Mouse (Mus musculus) frontal cortex, postnatal 25 days (tissue): ENCODE measurements around the gene Cdc42se1.
"Not testable (repeated sequence)": the region's sequence is repeated elsewhere in the genome, so short reads cannot be mapped to it uniquely, and the experiment has no call there.

Experiments
- DNase-seq, 2 experiments: peaks; one replicate each; pipeline ENCODE4 v3.0.0; 2022; ENCODE audit warnings: low spot score in 2 of 2

Cdc42se1 gene

DNA sequence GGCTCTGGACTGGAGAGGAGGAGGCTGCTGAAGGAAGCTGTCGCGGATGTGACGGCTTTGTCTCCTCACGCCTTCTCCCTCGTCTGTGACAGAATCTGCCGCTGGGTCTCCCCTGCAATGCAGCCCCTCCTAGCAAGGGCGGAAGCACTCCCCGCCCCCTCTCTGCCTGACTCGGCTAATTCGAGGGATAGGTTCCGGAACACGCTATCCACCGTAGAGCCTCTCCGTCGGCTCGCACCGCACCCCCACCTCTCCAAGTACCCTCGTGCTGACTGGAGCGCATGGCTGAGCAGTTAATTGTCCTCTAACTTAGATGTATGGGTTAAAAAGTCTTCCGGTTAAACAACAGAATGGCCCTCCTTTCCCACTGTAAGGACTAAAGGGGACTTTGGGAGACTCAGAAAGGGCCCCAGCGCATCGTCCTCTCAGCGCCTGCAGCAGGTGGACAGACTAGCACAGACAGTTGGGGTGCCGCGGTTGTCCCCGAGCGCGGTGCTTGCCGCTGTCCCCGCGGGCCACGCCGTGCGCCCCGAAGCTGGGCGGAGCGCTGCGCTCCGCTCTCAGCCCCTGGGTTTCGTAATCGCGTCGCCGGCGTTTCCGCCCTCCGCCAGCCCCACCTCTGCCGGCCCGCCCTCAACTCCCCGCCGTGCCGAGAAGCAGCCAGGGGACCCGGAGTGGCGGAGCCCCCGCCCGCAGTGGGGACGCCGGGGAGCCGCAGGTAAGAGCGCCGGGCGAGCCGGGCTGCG, at the start of gene Cdc42se1:
Gene Cdc42se1, plus strand, starts transcription at position 585 of the 746 bp plus-strand sequence.
- DNase-seq: peak; percentile 70 to 82

DNA sequence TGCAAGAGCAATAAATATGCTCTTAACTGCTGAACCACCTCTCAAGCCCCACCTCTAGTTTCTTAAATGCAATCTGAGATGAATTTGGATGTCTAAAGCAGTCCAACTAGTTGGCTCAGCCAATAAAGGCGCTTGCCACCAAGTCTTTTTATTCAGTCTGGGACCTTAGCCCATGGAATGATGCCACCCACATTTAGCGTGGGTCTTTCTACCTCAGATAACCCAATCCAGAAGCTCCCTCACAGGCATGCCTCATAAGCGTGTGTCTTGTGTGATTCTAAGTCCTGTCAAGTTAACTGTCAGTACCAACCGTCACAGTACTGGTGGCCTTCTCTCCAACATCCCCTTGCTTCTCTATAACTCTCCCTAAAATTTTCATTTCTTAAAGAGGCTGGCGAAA, 49.6 kb upstream of the Cdc42se1 start:
- DNase-seq: no peak

DNA sequence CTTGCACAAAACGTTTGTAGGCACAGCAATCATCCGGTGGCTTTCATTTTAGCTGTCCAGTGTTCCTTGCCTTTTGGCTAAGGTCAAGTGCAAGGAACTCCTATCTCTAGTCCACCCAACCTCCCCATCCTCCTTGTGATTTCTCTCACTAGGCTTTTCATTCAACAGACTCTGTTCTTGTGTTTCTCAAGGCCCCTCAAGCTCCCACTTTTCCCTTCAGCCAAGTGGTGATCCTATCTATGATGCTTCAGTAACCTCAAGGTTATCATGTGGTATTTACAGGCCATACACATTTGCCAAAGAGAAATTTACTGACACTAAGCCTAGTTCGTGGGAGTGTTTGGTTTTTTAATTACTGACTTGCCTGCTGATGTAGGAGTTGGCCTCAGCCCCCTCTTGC, 48.6 kb upstream of the Cdc42se1 start:
- no peak for DNase-seq

DNA sequence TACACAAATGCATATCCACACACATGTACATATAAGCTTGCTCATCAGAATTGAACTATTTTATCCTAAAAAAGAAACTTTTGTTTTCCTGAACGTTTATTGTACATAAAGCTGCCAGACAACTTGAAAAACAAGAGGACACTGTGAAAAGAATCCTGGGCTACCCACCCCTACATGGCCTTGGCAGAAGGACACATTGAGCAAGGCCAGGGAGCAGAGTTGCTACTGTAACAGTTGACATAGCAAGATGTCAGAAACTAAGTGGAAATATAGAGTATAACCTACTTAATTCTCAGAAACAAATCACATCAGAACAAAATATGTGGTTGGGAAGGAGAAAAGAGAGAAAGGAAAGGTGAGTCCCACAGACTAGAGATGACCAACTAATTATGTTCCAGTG, 46.7 kb upstream of the Cdc42se1 start:
- no peak for DNase-seq

DNA sequence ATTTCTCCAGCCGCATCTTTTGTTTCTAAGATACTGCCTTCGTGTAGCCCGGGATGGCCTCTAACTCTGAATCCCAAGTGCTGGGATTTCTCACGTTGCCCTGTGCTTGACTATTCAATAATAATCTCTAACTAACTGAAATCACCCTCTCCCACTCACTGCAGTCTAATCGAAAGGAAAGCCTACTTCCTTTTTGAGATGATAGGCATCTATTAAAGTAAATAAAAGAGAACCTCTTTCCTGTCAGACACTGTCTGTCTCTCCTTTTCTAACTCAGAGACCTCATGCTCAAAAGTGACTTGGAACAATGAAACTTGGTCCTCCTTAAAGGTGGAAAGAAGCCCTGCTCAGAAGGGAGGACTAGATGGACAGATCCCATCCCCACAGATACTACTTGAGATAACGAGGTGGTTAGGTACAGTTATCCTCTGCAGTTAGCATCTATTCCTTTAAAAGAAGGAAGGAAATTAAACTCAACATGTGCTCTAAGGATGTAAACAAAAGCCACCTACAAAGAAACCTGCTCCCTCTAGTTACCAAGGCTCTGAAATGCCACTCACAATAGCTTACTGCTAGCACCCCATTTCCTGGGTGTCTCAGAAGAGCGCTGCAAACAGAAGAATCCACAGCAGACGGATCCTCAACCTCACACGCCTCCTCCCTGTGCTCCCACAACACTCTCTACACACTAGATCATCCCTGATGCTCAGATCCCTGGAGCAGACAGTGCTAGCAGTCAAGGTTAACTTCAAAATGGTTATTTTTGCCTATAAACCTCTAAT, 43.5 kb upstream of the Cdc42se1 start:
- DNase-seq: no peak

DNA sequence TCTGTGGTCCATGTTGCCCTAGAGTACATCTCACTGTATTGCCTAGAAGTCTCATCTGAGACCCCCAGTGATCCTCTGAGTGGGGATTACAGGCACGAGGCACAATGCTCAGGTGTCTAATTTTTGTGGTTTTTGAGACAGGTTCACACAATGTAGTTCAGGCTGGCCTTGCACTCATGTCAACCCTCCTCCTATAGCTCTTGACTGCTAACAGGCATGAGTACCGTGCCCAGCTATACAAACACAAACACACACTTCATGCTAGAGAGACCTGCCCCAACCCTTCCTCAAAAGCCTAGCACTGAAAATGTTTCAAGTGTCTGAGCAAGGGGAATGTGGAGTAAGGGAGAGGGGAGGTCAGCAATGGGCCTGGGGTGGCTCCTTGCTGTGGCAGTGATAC, 42.4 kb upstream of the Cdc42se1 start:
- DNase-seq: no peak

DNA sequence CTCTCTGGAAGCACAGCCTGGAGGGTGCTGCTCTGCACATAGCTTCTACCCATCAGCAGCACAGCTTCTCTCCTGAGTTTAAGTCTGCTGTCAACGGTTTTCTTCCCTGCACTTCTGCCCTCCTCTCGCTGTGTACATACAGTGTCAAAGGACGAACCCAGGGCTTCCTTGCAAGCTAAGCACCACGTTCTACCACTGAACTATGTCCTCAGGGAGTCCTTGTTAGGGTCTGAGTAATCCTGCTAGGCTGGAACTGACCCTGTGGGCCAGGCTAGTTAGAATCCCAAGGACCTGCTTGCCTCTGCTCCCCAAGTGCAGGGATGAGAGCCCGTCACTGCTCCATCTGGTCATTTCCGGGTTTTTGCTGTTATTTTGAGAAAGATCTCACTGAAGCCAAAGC, 41.6 kb upstream of the Cdc42se1 start:
- DNase-seq: no peak

DNA sequence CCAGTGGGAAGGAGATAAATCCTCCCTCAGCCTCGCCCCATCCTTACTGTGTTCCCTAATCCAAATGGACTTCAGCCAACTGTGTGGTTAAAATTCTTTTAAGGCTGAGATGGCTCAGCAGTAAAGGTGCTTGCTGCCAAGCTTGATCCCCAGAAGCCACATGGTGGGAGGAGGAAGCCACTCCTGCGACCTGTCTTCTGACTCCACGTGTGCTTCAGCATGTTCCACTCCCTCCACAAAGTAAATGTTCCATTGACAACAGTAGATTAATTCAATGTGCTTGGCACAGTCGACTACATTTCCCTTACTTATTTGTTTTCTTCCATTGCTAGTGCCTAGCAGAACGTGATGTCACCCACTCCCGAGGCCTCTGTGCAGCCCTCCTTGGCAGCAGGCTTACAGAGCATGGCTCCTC, 33.8 kb upstream of the Cdc42se1 start:
- DNase-seq: no peak

DNA sequence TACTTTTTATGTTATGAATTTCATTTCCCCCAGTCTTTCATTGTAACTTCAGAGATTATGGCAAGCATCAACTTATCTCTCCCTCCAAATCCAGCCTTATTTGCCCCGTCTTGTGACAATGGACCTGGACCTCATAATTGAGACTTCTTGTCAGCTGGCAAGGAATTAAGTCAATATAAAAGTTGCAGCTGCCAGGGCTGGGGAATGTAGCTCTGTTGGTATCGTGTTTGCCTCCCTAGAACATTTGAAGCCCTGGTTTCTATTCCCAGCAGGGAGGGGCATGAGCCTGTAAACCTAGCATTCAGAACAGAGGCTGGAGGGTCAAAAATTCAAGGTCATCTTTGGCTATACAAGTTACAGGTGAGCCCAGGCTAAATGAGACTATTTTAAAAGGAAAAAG, 32.8 kb upstream of the Cdc42se1 start:
- no peak for DNase-seq

DNA sequence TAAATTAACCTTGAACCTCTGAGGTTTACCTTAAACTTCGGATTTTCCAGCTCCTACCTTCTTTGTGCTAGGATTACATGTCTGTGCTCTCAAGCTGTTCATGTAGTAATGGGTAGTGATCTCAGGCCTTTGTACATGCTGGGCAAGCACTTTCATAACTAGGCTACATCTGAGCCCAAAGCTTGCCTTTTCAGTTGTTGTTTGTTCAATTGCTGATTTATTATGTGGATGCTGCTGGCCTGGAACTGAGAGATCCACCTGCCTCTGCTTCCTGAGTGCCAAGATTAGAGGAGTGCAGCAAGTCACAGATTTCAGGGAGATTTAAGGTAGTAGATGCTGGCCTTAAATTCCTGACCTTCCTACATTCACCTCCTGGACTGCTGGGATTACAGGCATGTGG, 29.4 kb upstream of the Cdc42se1 start:
- DNase-seq: no peak

DNA sequence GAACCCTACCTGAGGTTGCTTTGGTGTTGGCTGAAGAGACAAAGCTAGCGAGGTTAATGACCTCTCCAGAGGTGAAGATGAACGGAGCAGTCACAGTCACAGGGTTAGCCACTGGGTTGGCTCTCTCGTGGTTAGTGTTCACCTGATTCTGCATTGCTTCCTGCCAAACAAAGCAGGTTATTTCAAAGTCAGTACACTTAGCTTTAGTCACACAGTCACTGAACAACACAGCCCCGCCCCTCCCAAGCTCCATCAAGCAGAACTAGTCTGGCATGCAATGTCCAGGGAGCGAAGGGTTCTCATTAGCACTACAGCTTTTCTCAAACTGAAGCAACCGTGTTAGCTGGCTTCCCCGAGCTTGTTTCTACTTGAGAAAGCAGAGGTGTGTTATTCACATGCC, 28.4 kb upstream of the Cdc42se1 start:
- no peak for DNase-seq

DNA sequence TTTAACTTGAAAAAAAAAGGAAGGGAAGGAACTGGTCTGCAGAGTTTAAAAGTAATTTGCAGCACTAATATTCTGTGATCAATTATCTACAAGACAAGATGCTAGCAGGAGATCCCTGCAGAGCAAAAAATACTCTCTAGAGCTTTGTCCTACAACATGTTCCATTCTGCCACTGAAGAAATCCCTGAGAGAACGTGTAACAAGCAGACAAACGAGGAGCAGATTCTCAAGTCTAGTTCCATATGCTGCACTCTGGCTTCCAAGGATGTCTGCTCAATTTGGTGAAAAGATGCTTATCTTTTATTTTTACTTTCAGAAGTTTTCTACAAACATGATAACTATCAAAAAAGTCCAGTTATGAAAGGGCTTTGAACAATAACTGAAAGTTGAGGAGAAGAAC, 28.0 kb upstream of the Cdc42se1 start:
- no peak for DNase-seq

DNA sequence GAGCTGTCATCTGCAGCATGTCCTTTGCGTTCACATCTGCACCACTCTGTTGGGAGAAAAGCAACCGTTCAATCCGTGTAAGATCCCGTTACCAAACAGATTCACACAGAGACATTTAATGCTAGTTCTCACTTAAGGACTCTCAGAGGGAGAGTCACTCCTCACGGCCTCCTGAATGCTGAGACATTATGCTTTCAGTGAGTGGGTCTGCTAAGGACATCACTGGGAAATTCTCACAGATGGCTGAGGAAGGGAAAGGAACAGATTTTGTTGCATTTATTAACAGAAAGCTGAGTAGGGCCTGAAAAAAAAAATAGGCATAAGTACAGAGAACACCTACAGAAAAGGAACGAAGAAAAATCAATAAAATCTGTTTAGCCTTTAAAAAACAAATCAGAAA, 24.7 kb upstream of the Cdc42se1 start:
- no peak for DNase-seq

DNA sequence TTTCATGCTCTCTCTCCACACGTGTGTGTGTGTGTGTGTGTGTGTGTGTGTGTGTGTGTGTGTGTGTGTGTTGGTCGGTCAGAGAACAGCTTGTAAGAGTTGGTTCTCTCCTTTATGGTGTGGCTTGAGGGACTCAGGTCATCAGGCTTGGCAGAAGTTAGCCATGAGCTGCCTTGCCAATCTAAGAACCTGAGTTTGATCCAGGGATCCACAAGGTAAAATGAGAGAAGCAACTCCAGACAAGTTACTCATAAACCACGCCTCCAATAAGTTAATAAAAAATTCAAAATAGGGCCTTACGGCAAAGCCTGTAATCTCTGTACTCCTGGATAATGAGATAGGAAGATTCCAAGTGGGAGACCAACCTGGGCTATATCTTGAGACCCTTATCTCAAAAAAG, 20.2 kb upstream of the Cdc42se1 start:
- no peak for DNase-seq

DNA sequence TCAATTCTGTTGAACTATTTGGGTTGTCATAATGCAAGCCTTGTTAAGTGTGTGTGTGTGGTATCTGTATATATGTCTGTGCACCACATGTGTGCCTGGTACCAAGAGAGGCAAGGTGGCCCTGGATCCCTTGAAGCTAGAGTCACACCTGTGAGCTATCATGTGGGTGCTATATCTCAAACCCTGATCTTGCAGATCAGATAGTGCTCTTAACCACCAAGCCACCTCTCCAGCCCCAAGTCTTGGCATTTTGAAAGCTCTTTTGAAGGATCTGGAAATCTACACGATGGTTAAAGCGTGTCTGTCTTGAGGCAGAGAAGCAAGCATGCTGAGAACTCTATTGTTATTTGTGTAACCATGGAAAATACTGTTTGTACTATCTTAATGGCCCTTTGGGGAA, 17.9 kb upstream of the Cdc42se1 start:
- DNase-seq: no peak

DNA sequence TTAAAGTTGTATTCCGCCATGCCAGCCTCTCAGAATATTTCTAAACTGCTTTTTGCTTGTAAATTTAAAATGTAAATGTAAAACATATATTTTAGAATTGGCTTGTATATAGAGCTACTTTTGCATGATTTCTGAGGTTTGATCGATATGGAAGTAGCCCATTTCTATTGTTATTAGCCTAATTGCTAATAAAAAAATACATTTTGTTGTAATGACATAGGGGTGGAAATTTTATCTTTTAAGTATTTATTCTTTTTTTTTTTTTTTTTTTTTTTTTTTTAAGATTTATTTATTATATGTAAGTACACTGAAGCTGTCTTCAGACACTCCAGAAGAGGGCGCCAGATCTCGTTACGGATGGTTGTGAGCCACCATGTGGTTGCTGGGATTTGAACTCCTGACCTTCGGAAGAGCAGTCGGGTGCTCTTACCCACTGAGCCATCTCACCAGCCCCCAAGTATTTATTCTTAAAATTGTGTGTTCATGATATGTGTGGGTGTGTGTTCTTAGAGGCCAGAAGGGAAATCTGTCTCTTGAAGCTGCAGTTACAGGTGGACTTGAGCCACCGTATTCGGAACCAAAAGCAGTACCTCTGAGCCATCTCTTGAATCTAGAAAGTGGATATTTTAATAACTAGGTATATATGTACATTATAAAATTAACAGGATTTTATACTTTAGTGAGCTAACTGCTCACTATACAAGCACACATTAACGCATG, 15.5 kb upstream of the Cdc42se1 start:
- DNase-seq: not testable (repeated sequence)

DNA sequence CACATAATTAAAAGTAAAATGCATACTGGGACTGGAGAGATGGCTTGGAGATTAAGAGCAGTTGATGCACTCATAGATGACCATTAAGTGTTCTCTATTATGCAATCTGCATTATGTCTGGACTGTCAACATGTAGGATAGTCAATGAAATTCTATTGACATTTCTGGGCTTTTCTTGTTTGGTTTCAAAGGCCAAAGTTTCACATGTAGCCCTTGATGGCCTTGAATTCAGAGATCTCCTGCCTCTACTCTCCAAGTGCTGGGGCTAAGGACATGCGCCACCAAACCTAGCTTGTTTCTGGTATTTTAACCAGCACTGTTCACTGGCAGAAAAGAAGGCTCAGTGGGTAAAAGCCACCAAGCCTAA, 14.9 kb upstream of the Cdc42se1 start:
- no peak for DNase-seq

DNA sequence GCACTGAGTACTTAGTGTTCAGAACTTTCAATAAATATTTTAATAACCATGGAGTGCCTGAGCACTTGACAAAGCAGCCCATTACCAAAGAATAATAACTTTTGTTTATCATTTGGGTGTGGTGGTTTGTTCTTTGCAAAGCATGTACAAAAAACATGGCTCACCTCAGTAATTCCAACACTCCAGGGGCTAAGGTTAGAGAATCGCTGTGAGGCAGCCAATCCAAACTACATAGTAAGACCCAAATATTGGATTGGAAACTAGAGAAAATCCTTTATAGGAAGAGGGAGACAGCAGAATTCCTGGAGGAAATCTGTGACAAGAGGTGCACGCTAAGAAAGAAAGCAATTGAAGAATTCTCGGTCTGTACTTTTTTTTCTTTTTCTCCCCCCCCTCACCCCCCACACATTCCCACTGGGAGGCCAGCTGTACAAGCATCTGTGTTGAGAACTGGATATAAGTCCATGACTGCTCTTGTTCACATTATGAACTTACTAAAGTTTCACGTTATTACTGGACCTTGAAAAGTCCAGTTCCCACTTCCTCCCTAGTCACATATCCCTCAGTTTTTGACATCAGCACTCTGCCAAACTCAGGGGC, 11.8 kb upstream of the Cdc42se1 start:
- DNase-seq: no peak

DNA sequence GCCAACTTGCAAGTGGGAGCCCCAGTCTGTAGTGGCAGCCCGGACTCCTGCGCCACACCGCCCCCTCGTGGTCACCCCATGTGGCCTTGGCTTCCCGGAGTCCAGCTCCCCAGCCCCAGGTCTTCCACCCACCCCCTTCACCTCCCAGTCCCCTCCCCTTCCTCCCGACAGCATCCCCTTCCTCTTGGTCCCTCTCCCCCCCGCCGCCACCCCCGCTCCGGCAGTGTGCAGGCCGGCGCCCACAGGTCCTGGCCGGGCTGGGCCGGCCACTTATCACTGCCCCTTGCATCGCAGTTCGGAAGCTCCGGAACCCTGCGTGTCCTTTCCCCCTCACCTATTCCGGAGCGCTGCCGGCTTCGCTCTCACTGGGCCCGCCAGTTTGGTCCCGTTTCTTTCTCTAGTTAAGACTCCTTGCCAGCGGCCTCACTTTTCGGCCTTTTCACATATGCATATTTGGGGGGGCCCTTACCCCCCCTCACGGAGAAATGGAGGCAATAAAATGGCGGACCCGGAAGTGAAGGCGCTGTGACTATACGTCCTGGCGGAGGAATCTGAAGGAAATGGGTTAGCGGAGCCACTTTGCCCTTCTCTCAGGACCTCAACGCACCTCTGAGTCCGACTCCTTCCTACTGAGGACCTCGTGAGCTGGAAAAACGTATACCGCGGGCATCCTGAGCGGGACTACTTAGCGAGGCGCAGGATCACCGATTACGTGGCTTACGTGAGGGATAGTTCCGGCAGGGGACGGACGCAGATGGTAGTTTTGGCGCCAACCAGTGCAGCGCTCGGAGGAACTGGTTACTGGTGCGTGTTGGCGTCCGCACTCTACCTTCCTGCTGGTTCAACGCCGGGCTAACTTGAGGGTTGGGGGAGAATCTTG, 11.0 kb upstream of the Cdc42se1 start, which contains the start of gene Gabpb2:
Gene Gabpb2, minus strand, starts transcription at position 662 of the 880 bp plus-strand sequence.
- peak; percentile 80 to 86 for DNase-seq

DNA sequence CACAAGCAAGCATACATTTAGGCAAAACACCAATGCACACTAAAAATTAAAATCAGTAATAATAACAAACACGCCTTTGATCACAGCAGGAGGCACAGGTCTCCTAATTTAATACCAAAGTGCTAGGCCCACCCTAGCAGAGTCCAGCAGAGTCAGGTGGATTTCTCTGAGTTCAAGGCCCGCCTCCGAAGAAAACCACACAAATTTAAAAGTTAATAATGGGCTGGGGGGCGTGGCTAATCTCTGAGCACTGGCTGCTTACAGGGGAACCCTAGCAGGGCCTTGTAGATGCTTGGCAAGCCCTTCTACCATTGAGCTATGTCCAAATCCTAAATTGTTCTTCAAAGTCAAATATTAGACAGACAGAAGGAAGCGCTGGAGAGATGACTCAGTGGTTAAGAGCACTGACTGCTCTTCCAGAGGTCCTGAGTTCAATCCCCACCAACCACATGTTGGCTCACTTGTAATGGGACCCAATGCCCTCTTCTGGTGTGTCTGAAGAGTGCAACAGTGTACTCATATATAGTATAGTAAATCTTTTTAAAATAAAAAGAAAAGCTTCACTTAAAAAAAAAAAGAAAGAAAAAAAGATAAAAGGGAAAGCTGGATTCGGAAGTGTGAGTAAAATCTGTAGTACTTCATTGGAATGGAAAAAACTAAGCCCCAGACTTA, 9.9 kb upstream of the Cdc42se1 start:
- DNase-seq: no peak

DNA sequence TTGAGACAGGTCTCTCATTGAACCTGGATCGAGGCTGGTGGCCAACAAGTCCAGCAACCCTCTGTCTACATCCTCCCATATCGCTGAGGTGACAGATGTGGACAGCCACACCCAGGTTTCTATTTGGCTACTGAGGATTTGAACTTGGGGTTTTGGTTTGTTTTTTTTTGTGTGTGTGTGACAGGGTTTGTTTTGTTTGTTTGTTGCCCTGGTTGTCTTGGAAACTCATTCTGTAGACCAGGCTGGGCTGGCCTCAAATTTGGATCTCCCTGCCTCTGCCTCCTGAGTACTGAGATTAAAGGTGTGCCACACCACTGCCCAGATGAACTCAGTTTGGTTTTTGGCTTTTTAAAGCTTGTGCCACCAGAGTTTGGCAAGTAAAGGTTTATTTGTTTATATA, 5.5 kb upstream of the Cdc42se1 start:
- DNase-seq: no peak
